Mouse (Mus musculus) thymus, adult 2 months (tissue): ENCODE measurements around the gene Clec12a.

Source experiments
- CTCF ChIP-seq: fragments of 200-500 bp; IDR thresholded peaks from 2 replicates; pipeline ENCODE4 v1.5.1; 2012; ENCODE audit warnings: mild to moderate bottlenecking, control low read depth, low read length, moderate library complexity, borderline replicate concordance; ENCODE audit not compliant: control insufficient read depth, poor library complexity, insufficient read depth; ENCODE audit errors: extremely low read depth
- POLR2A ChIP-seq: fragments of 200-500 bp; IDR thresholded peaks from 2 replicates; pipeline ENCODE4 v1.6.1; 2012; ENCODE audit warnings: mild to moderate bottlenecking, low read length, control low read depth, moderate library complexity; ENCODE audit not compliant: control insufficient read depth, poor library complexity, insufficient read depth; ENCODE audit errors: extremely low read depth

DNA sequence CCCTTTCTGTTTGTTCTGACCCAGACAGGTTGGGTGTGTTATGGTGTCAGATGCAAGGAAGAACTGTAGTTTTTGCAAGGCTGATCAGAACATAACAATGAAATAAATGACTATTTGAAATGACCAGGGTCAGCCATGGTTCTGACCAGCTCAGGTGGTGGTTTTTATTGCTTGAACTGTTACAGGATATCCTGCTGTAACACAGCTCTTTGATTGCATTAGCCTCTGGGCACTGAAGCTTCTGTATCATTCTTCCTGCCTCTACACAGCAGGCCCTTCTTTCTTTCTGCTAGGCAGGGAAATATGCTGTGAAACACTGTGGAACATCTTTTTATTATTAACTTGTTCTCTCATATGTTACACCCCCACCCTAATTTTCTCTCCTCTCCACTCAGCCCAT lies 13.9 kb downstream of the Clec12a start:
- no peak for TF ChIP-seq CTCF
- TF ChIP-seq POLR2A: no peak
